Mouse (Mus musculus): ENCODE results near the gene Abce1. TPM values are rescaled to one million over a fixed set of nuclear protein-coding genes. Genes with fewer than 3 reads are reported as not detected.
"Not testable (repeated sequence)": the region's sequence is repeated elsewhere in the genome, so short reads cannot be mapped to it uniquely, and the experiment has no call there.

Abce1 gene
- polyA plus RNA-seq, 1 experiment from 2014 or later = 106 TPM

DNA sequence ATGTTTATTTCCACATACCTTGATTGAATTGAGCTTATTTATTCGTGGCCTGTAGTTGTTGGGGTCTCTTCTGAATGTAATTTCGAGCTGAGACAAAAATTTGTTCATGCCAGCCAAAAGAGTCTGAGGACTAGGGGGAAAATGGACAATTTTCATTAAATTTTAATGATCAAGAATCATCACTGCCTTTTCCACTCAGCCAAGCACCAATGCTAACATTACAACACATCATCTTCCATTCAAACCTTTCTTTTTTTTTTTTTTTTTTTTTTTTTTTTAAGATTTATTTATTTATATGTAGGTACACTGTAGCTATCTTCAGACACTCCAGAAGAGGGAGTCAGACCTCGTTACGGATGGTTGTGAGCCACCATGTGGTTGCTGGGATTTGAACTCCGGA lies 25.6 kb downstream of the Abce1 start:
- not testable (repeated sequence) for H3K27ac ChIP-seq; H3K9me3 ChIP-seq; H3K4me2 ChIP-seq; H3K4me1 ChIP-seq; ATAC-seq (ENCODE audit: insufficient number of reproducible peaks, insufficient read depth, low FRiP score, low TSS enrichment, low read depth); H3K27me3 ChIP-seq; H3K9ac ChIP-seq; H3K4me3 ChIP-seq
- H3K36me3 ChIP-seq = peaks cover 80% of the 10 kb centered on the region
- 93% methylated on average over 5 of the region's 5 CpGs for WGBS

DNA sequence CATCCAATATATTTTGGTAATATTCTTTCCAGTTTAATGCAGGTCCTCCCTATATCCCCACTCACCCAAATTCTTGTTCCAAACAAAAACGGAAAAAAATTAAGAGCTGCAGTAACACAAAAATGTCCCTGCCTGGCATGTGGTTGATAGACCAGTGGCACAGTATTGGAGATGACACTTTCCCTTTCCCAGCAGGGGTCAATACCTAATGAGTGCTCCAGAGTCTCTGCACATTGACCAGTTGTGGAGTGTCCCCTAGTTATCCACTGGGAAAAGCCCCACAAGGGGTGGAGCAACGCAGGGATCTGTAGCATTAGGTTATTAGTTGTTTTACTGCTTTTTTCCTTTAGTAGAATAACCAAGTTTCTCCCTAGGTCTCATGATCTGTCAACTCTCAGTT lies 30.6 kb downstream of the Abce1 start:
- ATAC-seq (ENCODE audit: insufficient number of reproducible peaks, insufficient read depth, low FRiP score, low TSS enrichment, low read depth) = no peak
- Histone ChIP-seq H3K36me3 (peaks cover 38% of the 10 kb centered on the region), H3K4me1 (0 out of 2 replicates have a peak, but pooled peaks cover 8% of the 10 kb centered on the region), H3K27ac (no peak overlapping the region), H3K9me3 (no peaks in the 10 kb centered on the region), H3K9ac (peak overlapping the region; percentile 68), H3K27me3 (no peaks in the 10 kb centered on the region), H3K4me2 (peak overlapping the region; percentile 73), H3K4me3 (peak overlapping the region; percentile 45)
- 35% methylated on average over 2 of the region's 2 CpGs for WGBS

- ATAC-seq (ENCODE audit: insufficient number of reproducible peaks, insufficient read depth, low FRiP score, low TSS enrichment, low read depth) = no peak
- H3K27ac ChIP-seq = no peak overlapping the region
Observed at GRCm38 (mm10) chr8:79680555-79680954, 31.0 kb downstream of the Abce1 start.

GRCm38 (mm10) chr8:79680083-79680482 lies 31.5 kb downstream of the Abce1 start:
- Histone ChIP-seq H3K4me2 (peak overlapping the region; percentile 73), H3K9ac (peak overlapping the region; percentile 68; the same call in 1 of the 2 replicates), H3K36me3 (peaks cover 34% of the 10 kb centered on the region), H3K4me3 (peak overlapping the region; percentile 45)
- not testable (repeated sequence) for H3K27ac ChIP-seq; H3K4me1 ChIP-seq; H3K27me3 ChIP-seq; ATAC-seq (ENCODE audit: insufficient number of reproducible peaks, insufficient read depth, low FRiP score, low TSS enrichment, low read depth); H3K9me3 ChIP-seq
- WGBS = 52% methylated on average over 10 of the region's 10 CpGs

More at GRCm38 (mm10) chr8:79680555-79680954, 31.0 kb downstream of the Abce1 start:
- peak overlapping the region; percentile 45 for H3K4me3 ChIP-seq
- no peaks in the 10 kb centered on the region for H3K27me3 ChIP-seq
- H3K36me3 ChIP-seq = peaks cover 35% of the 10 kb centered on the region
- peak overlapping the region; percentile 68 for H3K9ac ChIP-seq
- H3K9me3 ChIP-seq = no peaks in the 10 kb centered on the region
- peak overlapping the region; percentile 73 for H3K4me2 ChIP-seq
- 0 out of 2 replicates have a peak, but pooled peaks cover 8% of the 10 kb centered on the region for H3K4me1 ChIP-seq
- 9% methylated on average over 34 of the region's 34 CpGs for WGBS

DNA sequence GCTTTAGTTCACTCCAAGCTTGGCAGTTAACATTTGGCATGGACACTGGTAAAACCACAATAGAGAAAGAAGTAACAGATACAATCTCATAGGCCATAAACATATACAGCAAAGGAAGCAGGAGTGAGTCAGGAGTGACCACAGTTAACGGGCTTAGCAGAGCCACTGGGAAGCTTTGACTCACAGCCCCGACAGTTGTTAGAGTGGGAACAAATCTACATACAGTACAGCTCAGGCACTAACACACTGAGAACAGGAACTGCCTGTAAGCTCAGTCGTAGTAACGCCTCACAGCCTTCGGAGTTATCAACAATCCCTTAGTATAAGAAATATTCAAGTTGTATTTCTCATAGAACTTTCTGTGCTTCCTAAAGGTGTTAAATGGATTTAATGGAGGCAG lies 32.5 kb downstream of the Abce1 start:
- Histone ChIP-seq H3K4me3 (no peak overlapping the region), H3K27ac (no peak overlapping the region), H3K36me3 (peaks cover 29% of the 10 kb centered on the region), H3K9me3 (no peaks in the 10 kb centered on the region), H3K9ac (no peak overlapping the region), H3K4me1 (0 out of 2 replicates have a peak, but pooled peaks cover 8% of the 10 kb centered on the region), H3K4me2 (no peak overlapping the region), H3K27me3 (no peaks in the 10 kb centered on the region)
- 66% methylated on average over 5 of the region's 5 CpGs for WGBS
- no peak; the same call in 1 of the 2 replicates for ATAC-seq (ENCODE audit: insufficient number of reproducible peaks, insufficient read depth, low FRiP score, low TSS enrichment, low read depth)

DNA sequence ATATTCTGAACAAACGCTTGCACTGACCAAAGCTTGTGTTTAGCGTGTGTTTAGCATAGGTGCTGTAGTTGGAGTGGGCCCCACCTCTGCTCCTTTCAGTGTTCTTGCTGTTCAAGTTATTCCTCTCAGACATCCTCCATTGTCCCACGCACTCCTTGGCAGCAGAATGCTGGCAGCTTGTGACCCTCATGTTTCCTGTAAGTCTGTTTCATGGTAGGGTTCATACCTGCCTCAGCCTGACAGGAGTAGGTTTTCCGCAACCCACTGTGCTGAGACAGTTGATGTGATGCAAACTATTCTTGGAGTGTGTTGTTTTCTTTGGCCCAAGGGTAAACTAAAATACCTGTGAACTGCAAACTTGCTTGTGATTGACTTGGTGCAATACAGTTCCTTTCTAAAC lies 35.1 kb downstream of the Abce1 start:
- no peak overlapping the region for H3K9ac ChIP-seq
- H3K4me3 ChIP-seq = no peak overlapping the region
- no peak overlapping the region for H3K27ac ChIP-seq
- 81% methylated on average over 4 of the region's 4 CpGs for whole genome bisulfite sequencing
- H3K9me3 ChIP-seq = no peaks in the 10 kb centered on the region
- no peaks in the 10 kb centered on the region for H3K27me3 ChIP-seq
- H3K4me1 ChIP-seq = 0 out of 2 replicates have a peak, but pooled peaks cover 8% of the 10 kb centered on the region
- ATAC-seq (ENCODE audit: insufficient number of reproducible peaks, insufficient read depth, low FRiP score, low TSS enrichment, low read depth) = no peak
- H3K4me2 ChIP-seq = no peak overlapping the region
- peaks cover 31% of the 10 kb centered on the region for H3K36me3 ChIP-seq

DNA sequence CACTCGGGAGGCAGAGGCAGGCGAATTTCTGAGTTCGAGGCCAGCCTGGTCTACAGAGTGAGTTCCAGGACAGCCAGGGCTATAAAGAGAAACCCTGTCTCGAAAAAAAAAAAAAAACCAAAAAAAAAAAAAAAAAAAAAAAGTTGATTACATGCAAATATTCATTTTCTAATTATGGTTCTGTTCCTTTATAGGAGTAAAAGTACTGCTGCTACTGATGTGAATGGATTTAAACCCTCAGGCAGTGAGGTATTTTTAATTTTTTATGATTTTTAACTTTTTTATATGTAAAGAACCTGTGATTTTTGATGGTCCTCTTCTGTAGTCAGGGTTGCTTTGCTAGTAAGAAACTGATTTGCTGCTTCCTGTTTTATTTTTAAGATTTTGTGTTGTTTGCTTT lies 52.8 kb downstream of the Abce1 start:
- not testable (repeated sequence) for H3K27me3 ChIP-seq; H3K4me1 ChIP-seq; ATAC-seq (ENCODE audit: insufficient number of reproducible peaks, insufficient read depth, low FRiP score, low TSS enrichment, low read depth); H3K9me3 ChIP-seq; H3K9ac ChIP-seq; H3K4me2 ChIP-seq; H3K27ac ChIP-seq; H3K4me3 ChIP-seq
- 94% methylated on average over 4 of the region's 4 CpGs for WGBS
- peaks cover 61% of the 10 kb centered on the region for H3K36me3 ChIP-seq

GRCm38 (mm10) chr8:79653736-79654135 lies 57.8 kb downstream of the Abce1 start:
- no peak overlapping the region for H3K4me2 ChIP-seq
- H3K36me3 ChIP-seq = peaks cover 55% of the 10 kb centered on the region
- ATAC-seq (ENCODE audit: insufficient number of reproducible peaks, insufficient read depth, low FRiP score, low TSS enrichment, low read depth) = no peak
- H3K27me3 ChIP-seq = no peaks in the 10 kb centered on the region
- no peak overlapping the region for H3K4me3 ChIP-seq
- no peak overlapping the region for H3K9ac ChIP-seq
- H3K27ac ChIP-seq = no peak overlapping the region
- H3K9me3 ChIP-seq = no peaks in the 10 kb centered on the region
- H3K4me1 ChIP-seq = no peaks in the 10 kb centered on the region
- WGBS = 89% methylated on average over 4 of the region's 4 CpGs

DNA sequence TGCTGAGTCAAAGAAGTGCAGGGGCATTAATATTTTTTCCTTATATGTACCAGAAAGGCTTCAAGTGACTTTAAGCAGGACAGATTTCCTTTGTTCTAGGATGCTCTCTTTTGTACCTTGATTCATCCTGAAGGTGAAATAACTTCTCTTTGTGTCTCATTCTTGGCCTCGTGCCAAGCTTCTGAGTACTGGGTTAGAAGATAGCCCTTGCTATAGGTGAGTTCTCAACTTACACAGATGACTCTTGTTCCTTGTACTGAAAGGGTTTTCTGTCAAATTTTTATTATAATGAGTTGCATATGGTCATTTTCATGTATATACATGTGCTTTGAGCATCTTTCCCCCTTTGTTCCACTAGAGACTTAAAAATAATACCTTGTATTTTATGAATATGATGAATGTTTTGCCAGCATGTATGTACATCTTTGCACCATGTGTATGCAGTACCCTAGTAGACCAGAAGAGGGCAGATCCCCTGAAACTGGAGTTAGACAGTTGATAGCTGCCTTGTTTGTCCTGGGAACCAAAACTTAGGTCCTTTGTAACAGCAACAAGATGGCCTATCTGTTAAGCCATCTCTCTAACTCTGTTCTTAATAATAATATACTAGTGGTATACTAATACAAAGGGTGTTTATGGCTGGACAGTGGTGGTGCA lies 61.3 kb downstream of the Abce1 start:
- Histone ChIP-seq H3K36me3 (peaks cover 58% of the 10 kb centered on the region), H3K27ac (no peak overlapping the region), H3K27me3 (no peaks in the 10 kb centered on the region), H3K9me3 (no peaks in the 10 kb centered on the region), H3K4me3 (no peak overlapping the region), H3K9ac (no peak overlapping the region), H3K4me2 (no peak overlapping the region), H3K4me1 (no peaks in the 10 kb centered on the region)
- ATAC-seq (ENCODE audit: insufficient number of reproducible peaks, insufficient read depth, low FRiP score, low TSS enrichment, low read depth) = no peak
- WGBS = 92% methylated on average over 1 of the region's 1 CpGs

DNA sequence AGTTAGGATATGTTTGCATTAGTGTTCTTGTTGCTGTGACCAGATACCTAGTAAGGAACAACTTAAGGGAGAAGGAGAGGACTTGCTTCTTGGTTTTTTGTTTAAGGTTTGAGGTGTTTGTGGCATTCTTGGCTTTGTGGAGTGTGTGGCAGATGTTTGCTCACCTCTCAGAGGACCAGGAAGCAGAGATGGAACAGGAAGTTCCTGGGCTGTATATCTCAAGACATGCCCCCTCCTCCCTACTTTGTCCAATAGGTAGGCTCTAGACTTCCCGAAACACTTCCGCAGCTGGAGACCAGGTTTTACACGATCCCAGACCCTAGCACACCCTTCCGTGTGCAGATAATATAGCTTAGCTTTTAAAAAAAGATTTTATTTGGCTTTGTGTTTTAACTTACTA lies 62.0 kb downstream of the Abce1 start:
- Histone ChIP-seq H3K4me1 (no peaks in the 10 kb centered on the region), H3K4me2 (no peak overlapping the region), H3K9me3 (no peaks in the 10 kb centered on the region), H3K36me3 (peaks cover 56% of the 10 kb centered on the region), H3K27me3 (no peaks in the 10 kb centered on the region), H3K9ac (no peak overlapping the region), H3K4me3 (no peak overlapping the region), H3K27ac (no peak overlapping the region)
- 90% methylated on average over 4 of the region's 4 CpGs for WGBS
- ATAC-seq (ENCODE audit: insufficient number of reproducible peaks, insufficient read depth, low FRiP score, low TSS enrichment, low read depth) = no peak

DNA sequence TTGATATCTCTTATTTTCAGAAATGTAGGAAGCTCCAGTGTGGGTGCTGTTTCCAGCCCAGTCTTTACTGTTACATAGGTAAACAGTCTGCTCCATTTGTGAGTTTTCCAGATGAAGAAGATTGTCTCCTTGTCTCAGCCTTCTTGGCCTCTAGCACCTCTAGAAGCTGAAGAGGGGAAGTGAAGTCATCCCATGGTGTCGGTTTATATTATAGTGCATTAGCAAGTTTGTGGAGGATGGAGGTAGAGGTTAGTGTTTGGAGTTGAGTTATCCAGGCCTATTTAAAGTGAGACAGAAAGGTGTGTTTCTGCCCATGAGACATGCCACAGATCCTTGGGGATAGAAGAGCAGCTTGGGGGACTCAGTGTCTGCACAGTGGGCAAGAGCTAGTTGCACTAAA lies 70.4 kb downstream of the Abce1 start:
- Histone ChIP-seq H3K36me3 (peaks cover 16% of the 10 kb centered on the region), H3K4me3 (peak overlapping the region; percentile 93), H3K27me3 (no peaks in the 10 kb centered on the region), H3K9ac (peak overlapping the region; percentile 51), H3K4me1 (peaks cover 16% of the 10 kb centered on the region), H3K4me2 (peak overlapping the region; percentile 76), H3K27ac (no peak overlapping the region), H3K9me3 (no peaks in the 10 kb centered on the region)
- 26% methylated on average over 1 of the region's 1 CpGs for WGBS
- ATAC-seq (ENCODE audit: insufficient number of reproducible peaks, insufficient read depth, low FRiP score, low TSS enrichment, low read depth) = no peak
